Mouse (Mus musculus) embryonic facial prominence, embryonic 11.5 days (tissue): ENCODE results near the gene Gripap1. TPM values are rescaled to one million over a fixed set of nuclear protein-coding genes. Genes with fewer than 3 reads are reported as not detected.

Experiments
- ATAC-seq: fragments of 200-750 bp; cut with Nextera tagmentation; replicated peaks from 2 replicates; pipeline ENCODE4 v1.8.0; 2017; ENCODE audit warnings: low read depth; ENCODE audit not compliant: insufficient number of reproducible peaks, low FRiP score, low TSS enrichment
- DNase-seq: peaks from one replicate; pipeline ENCODE4 v3.0.0-alpha.2; 2015; ENCODE audit warnings: low spot score
- H3K27ac ChIP-seq: fragments of 300-500 bp; sonication (generic); replicated peaks from 2 replicates; pipeline ENCODE4 v1.5.1; 2014; ENCODE audit warnings: mild to moderate bottlenecking, low read depth, low read length, control low read depth
- H3K27me3 ChIP-seq: fragments of 300-500 bp; sonication (generic); 2 replicates; pipeline ENCODE4 v1.6.1; 2014; ENCODE audit warnings: mild to moderate bottlenecking, low read length, moderate library complexity, mixed read lengths; ENCODE audit not compliant: control insufficient read depth, insufficient read depth
- H3K36me3 ChIP-seq: fragments of 300-500 bp; sonication (generic); replicated peaks from 2 replicates; pipeline ENCODE4 v1.6.1; 2014; ENCODE audit warnings: low read depth, mild to moderate bottlenecking, low read length, moderate library complexity, mixed read lengths; ENCODE audit not compliant: control insufficient read depth, insufficient read depth
- H3K4me1 ChIP-seq: fragments of 300-500 bp; sonication (generic); 2 replicates; pipeline ENCODE4 v1.6.1; 2014; ENCODE audit warnings: low read length, mixed read lengths; ENCODE audit not compliant: control insufficient read depth, insufficient read depth
- H3K4me2 ChIP-seq: fragments of 300-500 bp; sonication (generic); 2 replicates; pipeline ENCODE4 v1.6.1; 2014; ENCODE audit warnings: low read depth, mild to moderate bottlenecking, control low read depth, low read length, moderate library complexity
- H3K4me3 ChIP-seq: fragments of 300-500 bp; sonication (generic); 2 replicates; pipeline ENCODE4 v1.5.1; 2014; ENCODE audit warnings: low read depth, low read length, control low read depth
- H3K9ac ChIP-seq: fragments of 300-500 bp; sonication (generic); replicated peaks from 2 replicates; pipeline ENCODE4 v1.6.1; 2014; ENCODE audit warnings: mild to moderate bottlenecking, control low read depth, low read length
- H3K9me3 ChIP-seq: fragments of 300-500 bp; sonication (generic); replicated peaks from 2 replicates; pipeline ENCODE4 v1.6.1; 2016; ENCODE audit warnings: mild to moderate bottlenecking, low read length, inconsistent platforms, mixed read lengths; ENCODE audit not compliant: control insufficient read depth
- WGBS: fragments of 180-500 bp; shearing (Covaris S2); extraction: QIAGEN DNeasy Blood & Tissue Kit; methylation state at CpG from one replicate; pipeline ENCODE4 v1.1.7; 2014; 5-methylcytosine and 5-hydroxymethylcytosine counted together
- microRNA counts: library from miRNA; unstranded; fragments of <30 nt; microRNA quantifications from one replicate; lab custom pipeline; 2016
- microRNA-seq: library from miRNA; unstranded; fragments of <30 nt; microRNA quantifications from one replicate; pipeline ENCODE4, GENCODE M21; 2016; ENCODE audit warnings: borderline number of aligned reads
- polyA plus RNA-seq: library from polyadenylated mRNA; unstranded; fragments of >200 nt; fragmentation: Nextera tagmentation; extraction: Ambion mirVana; gene quantifications from 2 replicates; pipeline ENCODE4 v1.2.1, GENCODE M21; 2014

The Gripap1 gene
- polyA plus RNA-seq, 1 experiment from 2014 or later: 35.9 TPM

GRCm38 (mm10) chrX:7865786-7866185 lies 76.2 kb downstream of the Gripap1 start:
- H3K4me2 ChIP-seq: no peak overlapping the region
- no peak overlapping the region for H3K27ac ChIP-seq
- ATAC-seq (no peak), DNase-seq (no peak)
- H3K9ac ChIP-seq: no peak overlapping the region
- no peaks in the 10 kb centered on the region for H3K27me3 ChIP-seq
- H3K36me3 ChIP-seq: no peaks in the 10 kb centered on the region; the same call in 1 of the 2 replicates
- H3K4me1 ChIP-seq: no peaks in the 10 kb centered on the region
- H3K9me3 ChIP-seq: no peaks in the 10 kb centered on the region
- no peak overlapping the region for H3K4me3 ChIP-seq
- 82% methylated on average over 2 of the region's 2 CpGs for WGBS

- no peak for DNase-seq
Observed at GRCm38 (mm10) chrX:7867141-7867540, 77.6 kb downstream of the Gripap1 start.

GRCm38 (mm10) chrX:7868506-7868905 lies 78.9 kb downstream of the Gripap1 start:
- Histone ChIP-seq H3K27me3 (no peaks in the 10 kb centered on the region), H3K4me3 (no peak overlapping the region), H3K4me2 (no peak overlapping the region), H3K27ac (no peak overlapping the region), H3K4me1 (no peaks in the 10 kb centered on the region), H3K36me3 (no peaks in the 10 kb centered on the region; the same call in 1 of the 2 replicates), H3K9me3 (no peaks in the 10 kb centered on the region), H3K9ac (no peak overlapping the region)
- DNase-seq (no peak), ATAC-seq (no peak)
- 54% methylated on average over 2 of the region's 2 CpGs for WGBS

More at GRCm38 (mm10) chrX:7867141-7867540, 77.6 kb downstream of the Gripap1 start:
- ATAC-seq: no peak
- H3K4me1 ChIP-seq: no peaks in the 10 kb centered on the region
- H3K4me2 ChIP-seq: no peak overlapping the region
- H3K36me3 ChIP-seq: no peaks in the 10 kb centered on the region; the same call in 1 of the 2 replicates
- no peak overlapping the region for H3K9ac ChIP-seq
- WGBS: 88% methylated on average over 1 of the region's 1 CpGs
- H3K27ac ChIP-seq: no peak overlapping the region
- no peaks in the 10 kb centered on the region for H3K27me3 ChIP-seq
- H3K9me3 ChIP-seq: no peaks in the 10 kb centered on the region
- H3K4me3 ChIP-seq: no peak overlapping the region

GRCm38 (mm10) chrX:7869826-7870225 lies 80.3 kb downstream of the Gripap1 start:
- no peak for ATAC-seq

More at GRCm38 (mm10) chrX:7869826-7870225, 80.3 kb downstream of the Gripap1 start:
- no peak overlapping the region for H3K4me2 ChIP-seq
- no peaks in the 10 kb centered on the region for H3K4me1 ChIP-seq
- DNase-seq: no peak
- no peaks in the 10 kb centered on the region; the same call in 1 of the 2 replicates for H3K36me3 ChIP-seq
- H3K4me3 ChIP-seq: no peak overlapping the region
- H3K27ac ChIP-seq: no peak overlapping the region
- H3K9ac ChIP-seq: no peak overlapping the region
- no peaks in the 10 kb centered on the region for H3K27me3 ChIP-seq
- H3K9me3 ChIP-seq: no peaks in the 10 kb centered on the region
- WGBS: 39% methylated on average over 3 of the region's 3 CpGs

MicroRNA genes within 50 kb of the gene (microRNA counts, 519-probe panel; counts per million panel counts)
- microRNA mmu-miR-1198 (lab: Ali Mortazavi, UCI): 3,123 counts per million, percentile 41 among the panel's probes with 10 or more counts

Small RNAs within 50 kb of the gene (microRNA-seq; reads per million reads assigned to microRNA genes)
- 57.4 reads per million, percentile 35 among the genes with 10 or more reads in this experiment for gene Mir1198

Other genes with a start within 250 kb of the Gripap1 start
- 0.07 TPM in 1 of 2 replicates, not detected in the other for gene Foxp3, start 216.1 kb upstream of the Gripap1 start, polyA plus RNA-seq
- gene Ppp1r3f, start 215.5 kb upstream of the Gripap1 start, polyA plus RNA-seq: 1.2 and 1.3 TPM in 2 replicates
- 26.9 TPM in 2 replicates for gene Ccdc22, start 184.2 kb upstream of the Gripap1 start, polyA plus RNA-seq
- gene Cacna1f, start 182.7 kb upstream of the Gripap1 start, polyA plus RNA-seq: not detected in 2 replicates
- 5.3 and 5.8 TPM in 2 replicates for gene Syp, start 151.3 kb upstream of the Gripap1 start, polyA plus RNA-seq
- 2.6 and 2.9 TPM in 2 replicates for gene Prickle3, start 132.5 kb upstream of the Gripap1 start, polyA plus RNA-seq
- gene Plp2, start 118.4 kb upstream of the Gripap1 start, polyA plus RNA-seq: 56.3 TPM in 2 replicates
- gene Magix, start 108.5 kb upstream of the Gripap1 start, polyA plus RNA-seq: 0.10 and 0.15 TPM in 2 replicates
- gene Gpkow, start 92.6 kb upstream of the Gripap1 start, polyA plus RNA-seq: 42.2 and 44.2 TPM in 2 replicates
- gene Wdr45, start 75.4 kb upstream of the Gripap1 start, polyA plus RNA-seq: 17.3 and 22.6 TPM in 2 replicates
- gene Gm45208, start 67.5 kb upstream of the Gripap1 start, polyA plus RNA-seq: not detected in 2 replicates
- gene Praf2, start 61.3 kb upstream of the Gripap1 start, polyA plus RNA-seq: 85.4 and 88.7 TPM in 2 replicates
- 14.5 and 20.2 TPM in 2 replicates for gene Ccdc120, start 38.9 kb upstream of the Gripap1 start, polyA plus RNA-seq
- gene Tfe3, start 27.2 kb upstream of the Gripap1 start, polyA plus RNA-seq: 16.2 and 16.5 TPM in 2 replicates
- 0.86 and 1.2 TPM in 2 replicates for gene Kcnd1, start 32.5 kb downstream of the Gripap1 start, polyA plus RNA-seq
- gene Otud5, start 51.6 kb downstream of the Gripap1 start, polyA plus RNA-seq: 36.4 and 37.1 TPM in 2 replicates
- gene Pim2, start 88.5 kb downstream of the Gripap1 start, polyA plus RNA-seq: 4.9 and 6.4 TPM in 2 replicates
- gene Slc35a2, start 94.3 kb downstream of the Gripap1 start, polyA plus RNA-seq: 6.8 and 12.1 TPM in 2 replicates
- 146 and 149 TPM in 2 replicates for gene Pqbp1, start 109.5 kb downstream of the Gripap1 start, polyA plus RNA-seq
- gene Timm17b, start 109.6 kb downstream of the Gripap1 start, polyA plus RNA-seq: 162 and 172 TPM in 2 replicates
- not detected in 2 replicates for gene Gm10491, start 118.1 kb downstream of the Gripap1 start, polyA plus RNA-seq
- gene Gm10490, start 119.8 kb downstream of the Gripap1 start, polyA plus RNA-seq: not detected in 2 replicates
- gene Pcsk1n, start 130.1 kb downstream of the Gripap1 start, polyA plus RNA-seq: 4.9 and 5.3 TPM in 2 replicates
- not detected in 2 replicates for gene Eras, start 138.8 kb downstream of the Gripap1 start, polyA plus RNA-seq
- gene Hdac6, start 158.1 kb downstream of the Gripap1 start, polyA plus RNA-seq: 38.0 and 43.9 TPM in 2 replicates
- 4.0 and 5.0 TPM in 2 replicates for gene Gata1, start 188.3 kb downstream of the Gripap1 start, polyA plus RNA-seq
- gene Glod5, start 228.7 kb downstream of the Gripap1 start, polyA plus RNA-seq: not detected in 2 replicates